8 mouse cellular contexts compared by ENCODE assay signal in the genomic region with DNA sequence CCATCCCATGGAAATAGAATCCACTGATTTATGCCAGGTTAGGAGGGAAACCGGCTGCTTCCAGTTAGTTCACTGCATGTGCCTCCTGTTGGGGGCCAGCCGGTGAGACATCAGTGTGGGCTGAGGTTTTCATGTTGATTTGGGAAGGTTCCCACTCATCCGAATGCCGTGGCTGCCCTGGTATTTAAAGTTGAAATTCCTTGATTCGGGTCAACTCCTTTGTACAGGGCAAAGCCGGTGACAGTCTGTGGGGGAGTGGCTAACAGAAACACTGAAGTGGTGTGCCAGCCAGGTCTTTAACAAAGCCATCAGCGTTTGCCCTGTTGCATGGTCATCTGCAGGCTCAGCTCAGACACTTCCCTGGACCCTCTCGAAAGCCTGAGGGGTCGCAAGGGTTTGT. TPM values are rescaled to one million over a fixed set of nuclear protein-coding genes. Genes with fewer than 3 reads are reported as not detected.
DNase-seq lines count a peak whose midpoint lies in the region; ATAC-seq and TF ChIP-seq lines count a peak whose summit lies in the region.

No protein-coding gene starts in this region.

- H3K9me3 ChIP-seq in forebrain, embryonic 10.5 days = peaks cover 5% of the 10 kb centered on the region; the same call in 1 of the 2 replicates
- H3K9me3 ChIP-seq in forebrain, embryonic 15.5 days = peaks cover 5% of the 10 kb centered on the region; the same call in 1 of the 2 replicates
- H3K9me3 ChIP-seq in embryonic facial prominence, embryonic 12.5 days = 0 out of 2 replicates have a peak, but pooled peaks cover 4% of the 10 kb centered on the region
- peaks cover 6% of the 10 kb centered on the region; the same call in 1 of the 2 replicates for H3K9me3 ChIP-seq in kidney, embryonic 15.5 days (replicated peaks)

- H3K4me1 ChIP-seq in forebrain, embryonic 10.5 days = peaks cover 49% of the 10 kb centered on the region
- peaks cover 17% of the 10 kb centered on the region for H3K4me1 ChIP-seq in forebrain, embryonic 15.5 days
- H3K4me1 ChIP-seq in embryonic facial prominence, embryonic 12.5 days = peaks cover 47% of the 10 kb centered on the region
- H3K4me1 ChIP-seq in kidney, embryonic 15.5 days = peaks cover 46% of the 10 kb centered on the region

- H3K36me3 ChIP-seq in forebrain, embryonic 10.5 days (replicated peaks) = no peaks in the 10 kb centered on the region
- H3K36me3 ChIP-seq in forebrain, embryonic 15.5 days = no peaks in the 10 kb centered on the region
- no peaks in the 10 kb centered on the region for H3K36me3 ChIP-seq in embryonic facial prominence, embryonic 12.5 days
- no peaks in the 10 kb centered on the region for H3K36me3 ChIP-seq in kidney, embryonic 15.5 days
- H3K36me3 ChIP-seq in myocyte (ENCODE audit: control insufficient read depth, insufficient read depth) = no peaks in the 10 kb centered on the region

- DNase-seq in forebrain, embryonic 10.5 days (ENCODE audit: extremely low spot score, low spot score) = peak; percentile 33
- DNase-seq in layer of hippocampus, adult 2 months (ENCODE audit: low spot score in 2 of 2) = no peak
- DNase-seq in gastrocnemius, postnatal 10 days = no peak

- H3ac ChIP-seq in myocyte (ENCODE audit: control insufficient read depth, insufficient read length) = no peak overlapping the region

- WGBS in forebrain, embryonic 10.5 days = 21% methylated on average over 9 of the region's 9 CpGs
- WGBS in forebrain, embryonic 15.5 days = 18% methylated on average over 9 of the region's 9 CpGs
- 12% methylated on average over 9 of the region's 9 CpGs for WGBS in embryonic facial prominence, embryonic 12.5 days
- 8% methylated on average over 9 of the region's 9 CpGs for WGBS in kidney, embryonic 15.5 days

- H3K27ac ChIP-seq in forebrain, embryonic 10.5 days = peak overlapping the region; percentile 32
- no peak overlapping the region for H3K27ac ChIP-seq in forebrain, embryonic 15.5 days (replicated peaks)
- H3K27ac ChIP-seq in embryonic facial prominence, embryonic 12.5 days = peak overlapping the region; percentile 46; the same call in 1 of the 2 replicates
- H3K27ac ChIP-seq in kidney, embryonic 15.5 days = peak overlapping the region; percentile 86
- no peak overlapping the region for H3K27ac ChIP-seq in layer of hippocampus, adult 2 months

- H3K4me3 ChIP-seq in forebrain, embryonic 10.5 days = no peak overlapping the region
- no peak overlapping the region for H3K4me3 ChIP-seq in forebrain, embryonic 15.5 days
- H3K4me3 ChIP-seq in embryonic facial prominence, embryonic 12.5 days = no peak overlapping the region
- no peak overlapping the region for H3K4me3 ChIP-seq in kidney, embryonic 15.5 days (replicated peaks)
- H3K4me3 ChIP-seq in myocyte = no peak overlapping the region
- no peak overlapping the region for H3K4me3 ChIP-seq in layer of hippocampus, adult 2 months

- TF ChIP-seq CTCF in layer of hippocampus, adult 2 months (conservative IDR thresholded peaks at IDR 0.05) = no peak

- no peak overlapping the region for H3K4me2 ChIP-seq in forebrain, embryonic 15.5 days (replicated peaks)
- peak overlapping the region; percentile 25 for H3K4me2 ChIP-seq in embryonic facial prominence, embryonic 12.5 days (replicated peaks)
- H3K4me2 ChIP-seq in kidney, embryonic 15.5 days = peak overlapping the region; percentile 46
- H3K4me2 ChIP-seq in myocyte (ENCODE audit: low read depth) = peak overlapping the region; percentile 59

- no peaks in the 10 kb centered on the region for H3K79me2 ChIP-seq in myocyte (ENCODE audit: control insufficient read depth, insufficient read depth)

- no peak for ATAC-seq in forebrain, embryonic 15.5 days (replicated peaks)
- peak; percentile 50; the same call in 1 of the 2 replicates for ATAC-seq in embryonic facial prominence, embryonic 12.5 days (ENCODE audit: insufficient number of reproducible peaks, insufficient read depth, low FRiP score, low TSS enrichment)
- ATAC-seq in kidney, embryonic 15.5 days (replicated peaks; ENCODE audit: low FRiP score) = peak; percentile 59
- ATAC-seq in activated CD4-positive, CD25-positive, alpha-beta regulatory T cell, adult 4 months = no peak

- no peak overlapping the region for H3K9ac ChIP-seq in forebrain, embryonic 15.5 days (replicated peaks)
- H3K9ac ChIP-seq in embryonic facial prominence, embryonic 12.5 days = no peak overlapping the region
- H3K9ac ChIP-seq in kidney, embryonic 15.5 days = no peak overlapping the region

- peaks cover 83% of the 10 kb centered on the region for H3K27me3 ChIP-seq in forebrain, embryonic 10.5 days (ENCODE audit: poor library complexity, severe bottlenecking)
- peaks cover 47% of the 10 kb centered on the region for H3K27me3 ChIP-seq in forebrain, embryonic 15.5 days
- H3K27me3 ChIP-seq in embryonic facial prominence, embryonic 12.5 days = no peaks in the 10 kb centered on the region; the same call in 1 of the 2 replicates
- no peaks in the 10 kb centered on the region for H3K27me3 ChIP-seq in kidney, embryonic 15.5 days
- H3K27me3 ChIP-seq in myocyte (ENCODE audit: control insufficient read depth, insufficient read depth, insufficient read length) = no peaks in the 10 kb centered on the region

- TF ChIP-seq POLR2A in myocyte (IDR thresholded peaks at IDR 0.05; ENCODE audit: insufficient read length, low read depth) = no peak

TF ChIP-seq in myocyte, 11 proteins besides CTCF, POLR2A, EP300 and RAD21:
- TF ChIP-seq MYOD1 (IDR thresholded peaks at IDR 0.05; ENCODE audit: control insufficient read depth in 1 of 3, insufficient read length in 2 of 3, low read depth in 2 of 3) = no peak
- TF ChIP-seq POLR2AphosphoS2 (IDR thresholded peaks at IDR 0.05; ENCODE audit: insufficient read length, low read depth) = no peak
- TF ChIP-seq REST (IDR thresholded peaks at IDR 0.05; ENCODE audit: insufficient read depth, insufficient read length) = no peak
- no peak for TF ChIP-seq SRF (IDR thresholded peaks at IDR 0.05; ENCODE audit: control insufficient read depth, insufficient read length, low read depth)
- no peak for TF ChIP-seq USF1 (IDR thresholded peaks at IDR 0.05; ENCODE audit: low read depth)
- no peak for TF ChIP-seq TCF3 (IDR thresholded peaks at IDR 0.05; ENCODE audit: insufficient read length, low read depth)
- no peak for TF ChIP-seq MAX (IDR thresholded peaks at IDR 0.05; ENCODE audit: low read depth)
- no peak for TF ChIP-seq MYOG (IDR thresholded peaks at IDR 0.05; ENCODE audit: control insufficient read depth in 1 of 3, insufficient read depth in 1 of 3, insufficient read length in 2 of 3, low read depth in 2 of 3)
- TF ChIP-seq TCF12 (IDR thresholded peaks at IDR 0.05; ENCODE audit: insufficient read depth, poor library complexity, severe bottlenecking) = no peak
- no peak for TF ChIP-seq CEBPB (IDR thresholded peaks at IDR 0.05; ENCODE audit: insufficient read depth, poor library complexity, severe bottlenecking)
- TF ChIP-seq E2F4 (IDR thresholded peaks at IDR 0.05; ENCODE audit: insufficient read depth) = no peak

RNA-seq across cellular contexts. Expression of gene Gm10320, which starts 41.6 kb away (rescaled TPM):
- polyA plus RNA-seq in forebrain, embryonic 10.5 days (2016; fragmentation: Nextera tagmentation; extraction: Ambion mirVana) = 1.2 and 1.3 TPM in 2 replicates
- 0.59 and 1.4 TPM in 2 replicates for polyA plus RNA-seq in forebrain, embryonic 15.5 days (2015; fragmentation: Nextera tagmentation; extraction: Ambion mirVana)
- polyA plus RNA-seq in embryonic facial prominence, embryonic 12.5 days (2016; fragmentation: Nextera tagmentation; extraction: Ambion mirVana) = 0.76 and 1.2 TPM in 2 replicates
- 1.1 and 2.6 TPM in 2 replicates for polyA plus RNA-seq in kidney, embryonic 15.5 days (2015; fragmentation: Nextera tagmentation; extraction: Ambion mirVana)
- 1.8 TPM for polyA plus RNA-seq in myocyte (2012; fragmentation: generic; extraction: Trizol)
- total RNA-seq in layer of hippocampus, adult 2 months (2021) = not detected
- 1 to 10 TPM in 1 of 2 experiments, not detected in 1; 1.3 TPM for polyA plus RNA-seq in activated CD4-positive, CD25-positive, alpha-beta regulatory T cell, adult 4 months (2017; shearing (Covaris generic))
- not detected for total RNA-seq in gastrocnemius, postnatal 10 days (2021)

Comparison
In these comparisons a context has a peak if more than half of its experiments do, and no peak if none do; other contexts are left out.
1. H3K27ac ChIP-seq: peak in forebrain, embryonic 10.5 days (single experiment), embryonic facial prominence, embryonic 12.5 days (single experiment) and kidney, embryonic 15.5 days (single experiment); none in forebrain, embryonic 15.5 days (single experiment) and layer of hippocampus, adult 2 months (single experiment).
2. ATAC-seq: peak in embryonic facial prominence, embryonic 12.5 days (single experiment) and kidney, embryonic 15.5 days (single experiment); none in forebrain, embryonic 15.5 days (single experiment) and activated CD4-positive, CD25-positive, alpha-beta regulatory T cell, adult 4 months (single experiment).